Mouse (Mus musculus) cerebellum, adult 2 months (tissue): ENCODE results near the gene Lss. TPM values are rescaled to one million over a fixed set of nuclear protein-coding genes. Genes with fewer than 3 reads are reported as not detected.

Experiments
- DNase-seq, 2 experiments: peaks; one replicate each; pipeline ENCODE4 v3.0.0; 2021
- H3K27ac ChIP-seq: fragments of 200-500 bp; 2 replicates; pipeline ENCODE4 v1.5.1; 2012; ENCODE audit warnings: low read length, control low read depth, inconsistent platforms; ENCODE audit not compliant: insufficient read depth
- H3K27me3 ChIP-seq: fragments of 200-500 bp; 2 replicates; pipeline ENCODE4 v1.6.1; 2012; ENCODE audit warnings: inconsistent platforms, mild to moderate bottlenecking, low read length, moderate library complexity; ENCODE audit not compliant: control insufficient read depth, insufficient read depth
- H3K4me1 ChIP-seq: fragments of 200-500 bp; 2 replicates; pipeline ENCODE4 v1.6.1; 2011; ENCODE audit warnings: low read length; ENCODE audit not compliant: control insufficient read depth, insufficient read depth
- H3K4me3 ChIP-seq: fragments of 200-500 bp; replicated peaks from 2 replicates; pipeline ENCODE3; 2011; ENCODE audit warnings: mild to moderate bottlenecking, low read depth, low read length, control low read depth; ENCODE audit not compliant: insufficient read depth
- CTCF ChIP-seq: fragments of 200-500 bp; IDR thresholded peaks from 2 replicates; pipeline ENCODE4 v1.5.1; 2011; ENCODE audit warnings: low read depth, mild to moderate bottlenecking, control low read depth, low read length, moderate library complexity, borderline replicate concordance; ENCODE audit not compliant: insufficient read depth
- POLR2A ChIP-seq: fragments of 200-500 bp; IDR thresholded peaks from 2 replicates; pipeline ENCODE4 v1.6.1; 2011; ENCODE audit warnings: low read length, control low read depth, borderline replicate concordance; ENCODE audit not compliant: insufficient read depth
- WGBS: fragments of 180-500 bp; shearing (Covaris S2); methylation state at CpG from one replicate; pipeline ENCODE4 v1.1.7; 2018; 5-methylcytosine and 5-hydroxymethylcytosine counted together
- polyA plus RNA-seq: library from polyadenylated mRNA; depleted of rRNA; stranded (reverse); fragments of >200 nt; gene quantifications from 2 replicates; pipeline ENCODE4 v1.2.3, GENCODE M21; 2012; rRNA removed

Gene Lss
- polyA plus RNA-seq: 30.5 and 32.2 TPM in 2 replicates

GRCm38 (mm10) chr10:76531375-76531774 is at the start of gene Lss:
Lss (plus strand) TSS chr10:76531588.
- H3K4me3 ChIP-seq: peak within 1 kb of the TSS; percentile 76
- no peak; the same call in 1 of the 2 replicates for TF ChIP-seq CTCF
- TF ChIP-seq POLR2A: peak; percentile 89
- under 1% methylated on average over 37 of the region's 37 CpGs for WGBS
- DNase-seq: peak; percentile 97 to 99
- H3K4me1 ChIP-seq: no peaks in the 10 kb centered on the region; the same call in 1 of the 2 replicates
- no peaks in the 10 kb centered on the region for H3K27me3 ChIP-seq
- 0 out of 2 replicates have a peak within 1 kb of the TSS, but pooled peaks have one; percentile 22 for H3K27ac ChIP-seq

GRCm38 (mm10) chr10:76486302-76486701 is 45.1 kb upstream of the Lss start:
- H3K27ac ChIP-seq: no peak overlapping the region
- WGBS: 96% methylated on average over 2 of the region's 2 CpGs

GRCm38 (mm10) chr10:76488265-76488664 is 43.1 kb upstream of the Lss start:
- WGBS: 95% methylated on average over 8 of the region's 8 CpGs
- TF ChIP-seq POLR2A: no peak
- no peak for TF ChIP-seq CTCF
- Histone ChIP-seq H3K27ac (no peak overlapping the region), H3K4me1 (no peaks in the 10 kb centered on the region), H3K27me3 (no peaks in the 10 kb centered on the region), H3K4me3 (no peak overlapping the region)
- no peak for DNase-seq

More at GRCm38 (mm10) chr10:76486302-76486701, 45.1 kb upstream of the Lss start:
- Histone ChIP-seq H3K4me3 (no peak overlapping the region), H3K4me1 (no peaks in the 10 kb centered on the region), H3K27me3 (no peaks in the 10 kb centered on the region)
- DNase-seq: no peak
- no peak for TF ChIP-seq CTCF
- TF ChIP-seq POLR2A: no peak

- TF ChIP-seq POLR2A: no peak
- TF ChIP-seq CTCF: no peak
- Histone ChIP-seq H3K4me1 (no peaks in the 10 kb centered on the region), H3K4me3 (no peak overlapping the region), H3K27ac (no peak overlapping the region), H3K27me3 (no peaks in the 10 kb centered on the region)
- WGBS: 95% methylated on average over 15 of the region's 15 CpGs
- no peak for DNase-seq
Observed at GRCm38 (mm10) chr10:76489205-76489604, 42.2 kb upstream of the Lss start.

GRCm38 (mm10) chr10:76493527-76493926 is 37.9 kb upstream of the Lss start:
- no peaks in the 10 kb centered on the region for H3K27me3 ChIP-seq
- WGBS: 54% methylated on average over 1 of the region's 1 CpGs
- no peak overlapping the region for H3K27ac ChIP-seq
- no peak overlapping the region for H3K4me3 ChIP-seq
- DNase-seq: no peak
- TF ChIP-seq CTCF (no peak), POLR2A (no peak)
- H3K4me1 ChIP-seq: no peaks in the 10 kb centered on the region

- WGBS: 93% methylated on average over 6 of the region's 6 CpGs
- no peaks in the 10 kb centered on the region for H3K27me3 ChIP-seq
- DNase-seq: no peak
- TF ChIP-seq CTCF (no peak), POLR2A (no peak)
- H3K4me3 ChIP-seq: no peak overlapping the region
- H3K27ac ChIP-seq: no peak overlapping the region
- no peaks in the 10 kb centered on the region for H3K4me1 ChIP-seq
Observed at GRCm38 (mm10) chr10:76495501-76495900, 35.9 kb upstream of the Lss start.

GRCm38 (mm10) chr10:76496366-76496765 is 35.0 kb upstream of the Lss start:
- TF ChIP-seq CTCF: no peak
- no peak for TF ChIP-seq POLR2A
- Histone ChIP-seq H3K27ac (no peak overlapping the region), H3K4me3 (no peak overlapping the region), H3K27me3 (no peaks in the 10 kb centered on the region), H3K4me1 (no peaks in the 10 kb centered on the region)
- WGBS: 91% methylated on average over 7 of the region's 7 CpGs
- DNase-seq: no peak

- TF ChIP-seq CTCF: no peak
- no peak for TF ChIP-seq POLR2A
- no peak for DNase-seq
- Histone ChIP-seq H3K4me3 (no peak overlapping the region), H3K27ac (no peak overlapping the region), H3K4me1 (no peaks in the 10 kb centered on the region), H3K27me3 (no peaks in the 10 kb centered on the region)
- WGBS: 93% methylated on average over 4 of the region's 4 CpGs
Observed at GRCm38 (mm10) chr10:76497522-76497921, 33.9 kb upstream of the Lss start.
